Mouse (Mus musculus) kidney, postnatal 36 days (tissue): ENCODE results near the gene Mdh2.

Source experiments
- DNase-seq, 2 experiments: peaks; one replicate each; pipeline ENCODE4 v3.0.0; 2021 to 2022; ENCODE audit warnings: mixed read lengths in 2 of 2

Mdh2 gene

DNA sequence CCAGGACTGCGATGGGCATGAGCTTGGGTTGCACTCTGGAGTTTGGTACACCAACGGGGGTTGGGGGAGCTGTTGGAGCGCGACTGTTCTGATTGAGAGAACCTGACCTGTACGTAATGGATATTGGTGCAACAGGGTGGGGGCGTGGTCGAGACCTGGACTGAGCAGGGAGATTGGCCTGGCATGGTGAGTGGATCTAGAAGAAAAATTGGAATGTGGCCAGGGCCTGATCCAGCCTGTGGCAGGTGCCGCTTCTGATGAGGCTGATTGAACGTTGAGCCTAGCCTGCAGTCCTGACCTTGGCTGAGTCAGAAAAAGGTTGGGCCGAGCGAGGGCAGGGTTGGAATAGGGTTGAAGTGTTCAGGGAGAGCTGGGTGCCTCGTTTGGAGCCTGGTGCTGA, 57.7 kb downstream of the Mdh2 start:
- peak; percentile 9 to 31 for DNase-seq
